Mouse (Mus musculus): ENCODE data around the gene Mtfr1l. TPM values are rescaled to one million over a fixed set of nuclear protein-coding genes. Genes with fewer than 3 reads are reported as not detected.

Mtfr1l gene
- polyA plus RNA-seq (2014; fragmentation: Illumina TruSeq; extraction: RNeasy Lipid Tissue Mini Kit (QIAGEN cat#74804); ENCODE audit: low read depth, low replicate concordance), result 63.1 TPM

DNA sequence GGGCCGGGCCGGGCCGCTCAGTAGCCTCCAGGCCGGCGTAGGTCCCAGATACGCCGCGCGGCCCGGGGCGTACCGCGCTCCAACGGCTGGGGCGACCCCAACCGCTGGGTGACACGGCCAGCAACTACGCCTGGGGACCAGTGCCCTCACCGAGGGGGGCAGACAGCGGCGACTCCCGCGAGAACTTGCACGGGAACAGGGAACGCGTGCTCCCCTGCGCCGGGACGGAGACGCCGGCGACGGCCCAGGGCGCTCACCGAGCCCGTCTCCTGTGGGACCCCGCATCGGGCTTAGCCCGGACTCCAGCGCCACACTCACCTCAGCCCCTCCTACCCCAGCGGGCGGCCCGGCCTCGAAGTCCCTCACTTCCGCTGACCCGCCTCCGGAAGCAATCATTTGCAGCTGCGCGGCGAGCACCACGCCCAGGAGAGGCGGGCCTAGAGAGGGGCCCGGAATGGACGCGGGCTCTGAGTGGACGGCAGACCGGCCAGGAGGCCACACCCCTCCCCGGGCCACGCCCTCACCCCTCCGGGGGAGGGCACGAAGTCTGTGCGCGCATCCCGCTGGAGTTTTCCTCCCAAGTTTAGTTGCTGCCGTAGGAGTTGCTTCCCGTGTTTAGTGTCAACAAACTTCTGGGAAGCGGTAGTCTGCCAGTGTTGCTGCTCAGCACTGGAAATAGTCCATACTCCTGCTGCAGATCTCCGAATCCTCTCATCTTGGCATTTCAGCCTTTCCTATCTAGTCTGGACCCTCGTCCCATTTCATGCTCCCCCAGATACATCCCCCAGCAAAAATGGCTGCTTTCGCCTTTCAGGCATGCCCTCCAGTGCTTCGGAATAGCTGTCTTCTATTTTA, at the start of gene Mtfr1l:
Gene Mtfr1l (minus strand): TSS at position 456 of the 855 bp plus-strand sequence.

DNA sequence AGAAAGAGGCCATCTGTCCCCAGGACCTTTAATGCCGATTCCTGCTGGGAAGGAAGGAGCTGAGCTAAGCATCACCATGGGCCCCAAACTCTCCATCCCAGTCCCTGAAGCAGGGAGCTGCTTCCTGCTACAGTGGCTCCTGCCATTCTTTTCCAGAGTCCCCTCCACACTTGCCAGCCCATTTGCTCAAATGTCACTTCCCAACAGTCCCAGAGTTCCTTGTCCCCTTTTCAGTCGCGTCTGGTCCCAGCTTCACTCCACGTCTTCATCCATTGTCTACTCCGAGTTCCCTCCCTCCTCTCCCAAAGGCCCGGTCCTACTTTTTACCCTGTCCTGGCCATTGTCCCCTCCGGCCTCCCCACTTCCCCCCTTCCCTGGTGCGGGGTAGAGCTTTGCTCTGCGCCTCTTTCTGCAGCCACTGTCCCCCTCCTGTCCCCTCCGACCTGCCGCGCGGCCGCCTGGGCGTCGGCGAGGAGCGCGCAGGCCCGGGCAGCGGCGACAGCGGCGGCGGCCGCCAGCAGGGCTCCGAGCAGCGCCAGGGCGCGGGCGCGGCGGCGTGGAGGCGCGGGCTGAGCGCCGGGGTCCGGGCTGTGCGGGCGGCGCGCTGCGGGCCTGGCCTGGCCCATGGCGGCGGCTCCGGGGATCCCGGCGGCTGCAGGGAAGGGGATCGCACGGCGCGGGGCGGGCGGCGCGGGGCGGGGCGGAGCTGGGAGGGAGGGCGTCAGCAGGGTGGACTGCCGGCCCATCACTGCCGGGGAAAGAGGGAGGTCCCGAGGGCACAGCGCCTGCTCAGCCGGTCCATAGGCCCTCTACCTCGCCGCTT, 16.5 kb upstream of the Mtfr1l start, which contains the start of gene Selenon:
Gene Selenon (minus strand): TSS at position 673 of the 823 bp plus-strand sequence.

DNA sequence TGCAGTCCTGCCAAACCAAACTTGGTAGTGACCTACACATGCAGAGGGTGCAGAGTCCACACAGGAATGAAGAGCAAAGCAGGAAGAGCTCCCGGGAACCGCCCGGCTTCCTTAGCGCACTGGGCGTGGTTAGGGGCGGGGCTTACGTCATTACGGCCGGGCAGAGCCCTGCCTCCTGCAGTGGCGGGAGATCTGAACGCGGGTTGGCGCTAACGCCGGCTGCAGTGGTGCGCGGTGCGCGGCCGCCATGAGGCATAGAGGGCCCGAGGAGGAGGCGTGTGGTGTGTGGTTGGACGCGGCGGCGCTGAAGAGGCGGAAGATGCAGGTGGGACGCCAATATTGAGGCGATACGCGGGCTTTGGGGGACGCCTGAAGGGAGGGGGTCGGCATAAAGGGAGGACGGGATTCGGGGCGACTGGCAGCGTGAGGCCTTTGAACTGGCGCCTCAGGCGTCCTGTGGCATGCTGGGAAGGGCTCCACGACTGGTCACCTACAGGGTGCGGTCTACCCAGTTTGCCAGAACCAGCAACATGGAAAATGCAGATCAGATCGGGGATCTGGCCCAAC, 24.3 kb downstream of the Mtfr1l start, which contains the start of gene Aunip:
Gene Aunip (plus strand): TSS at position 155 of the 567 bp plus-strand sequence.

DNA sequence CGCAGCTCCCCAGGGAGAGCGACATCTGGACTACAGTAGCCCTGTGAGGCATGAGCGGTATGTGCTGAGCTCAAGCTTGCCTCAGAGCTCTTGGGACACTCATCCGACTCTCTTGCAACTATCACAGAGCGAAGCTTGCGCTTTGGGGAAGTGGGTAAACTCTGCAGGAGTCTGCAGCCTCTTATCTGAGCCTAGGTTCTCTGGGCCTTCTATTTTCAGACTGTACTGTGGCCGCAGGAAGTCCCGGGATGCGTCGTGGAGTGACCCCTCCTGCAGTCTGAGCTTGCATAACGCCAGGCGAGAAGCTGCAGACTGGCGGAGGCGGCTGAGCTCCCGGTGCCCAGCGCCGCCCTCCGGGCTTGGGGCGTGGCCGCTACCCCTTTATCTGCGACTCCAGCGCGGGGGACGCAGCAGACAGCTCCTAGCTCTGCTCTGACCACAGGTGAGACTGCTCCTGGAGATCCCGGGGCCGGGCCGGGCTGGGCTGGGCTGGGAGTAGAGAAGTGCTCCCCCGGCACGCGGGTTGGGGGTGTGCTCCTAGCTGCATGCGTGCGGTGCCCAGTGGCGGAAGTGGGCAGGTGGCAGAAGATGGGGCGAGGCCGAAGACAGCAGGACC, 38.5 kb downstream of the Mtfr1l start, which contains the start of gene Paqr7:
Gene Paqr7 (plus strand): TSS at position 103 of the 616 bp plus-strand sequence.

Other genes with a start within 250 kb of the Mtfr1l start
- gene Pdik1l, start 247.5 kb downstream of the Mtfr1l start, polyA plus RNA-seq (2014; fragmentation: Illumina TruSeq; extraction: RNeasy Lipid Tissue Mini Kit (QIAGEN cat#74804); ENCODE audit: low read depth, low replicate concordance), result 13.0 TPM
- 0.77 TPM for gene Trim63, start 220.3 kb downstream of the Mtfr1l start, polyA plus RNA-seq (2014; fragmentation: Illumina TruSeq; extraction: RNeasy Lipid Tissue Mini Kit (QIAGEN cat#74804); ENCODE audit: low read depth, low replicate concordance)
- gene Slc30a2, start 192.2 kb downstream of the Mtfr1l start, polyA plus RNA-seq (2014; fragmentation: Illumina TruSeq; extraction: RNeasy Lipid Tissue Mini Kit (QIAGEN cat#74804); ENCODE audit: low read depth, low replicate concordance), result 14.4 TPM
- gene Extl1, start 151.5 kb downstream of the Mtfr1l start, polyA plus RNA-seq (2014; fragmentation: Illumina TruSeq; extraction: RNeasy Lipid Tissue Mini Kit (QIAGEN cat#74804); ENCODE audit: low read depth, low replicate concordance), result not detected
- 14.2 TPM for gene Pafah2, start 139.1 kb downstream of the Mtfr1l start, polyA plus RNA-seq (2014; fragmentation: Illumina TruSeq; extraction: RNeasy Lipid Tissue Mini Kit (QIAGEN cat#74804); ENCODE audit: low read depth, low replicate concordance)
- gene Stmn1, start 67.1 kb downstream of the Mtfr1l start, polyA plus RNA-seq (2014; fragmentation: Illumina TruSeq; extraction: RNeasy Lipid Tissue Mini Kit (QIAGEN cat#74804); ENCODE audit: low read depth, low replicate concordance), result 247 TPM
- gene Paqr7, start 38.7 kb downstream of the Mtfr1l start, polyA plus RNA-seq (2014; fragmentation: Illumina TruSeq; extraction: RNeasy Lipid Tissue Mini Kit (QIAGEN cat#74804); ENCODE audit: low read depth, low replicate concordance), result 7.2 TPM
- gene Aunip, start 24.4 kb downstream of the Mtfr1l start, polyA plus RNA-seq (2014; fragmentation: Illumina TruSeq; extraction: RNeasy Lipid Tissue Mini Kit (QIAGEN cat#74804); ENCODE audit: low read depth, low replicate concordance), result 6.6 TPM
- gene Selenon, start 16.8 kb upstream of the Mtfr1l start, polyA plus RNA-seq (2014; fragmentation: Illumina TruSeq; extraction: RNeasy Lipid Tissue Mini Kit (QIAGEN cat#74804); ENCODE audit: low read depth, low replicate concordance), result 0.35 TPM
- gene Man1c1, start 168.9 kb upstream of the Mtfr1l start, polyA plus RNA-seq (2014; fragmentation: Illumina TruSeq; extraction: RNeasy Lipid Tissue Mini Kit (QIAGEN cat#74804); ENCODE audit: low read depth, low replicate concordance), result 0.70 TPM
- 0.13 TPM for gene Ldlrap1, start 232.6 kb upstream of the Mtfr1l start, polyA plus RNA-seq (2014; fragmentation: Illumina TruSeq; extraction: RNeasy Lipid Tissue Mini Kit (QIAGEN cat#74804); ENCODE audit: low read depth, low replicate concordance)